Mouse (Mus musculus) limb, embryonic 12.5 days (tissue): ENCODE results near the gene Cln3. TPM values are rescaled to one million over a fixed set of nuclear protein-coding genes. Genes with fewer than 3 reads are reported as not detected.

ENCODE experiments used
- ATAC-seq: fragments of 200-750 bp; cut with Nextera tagmentation; 2 replicates; pipeline ENCODE4 v1.8.0; 2017; ENCODE audit warnings: low read depth, moderate TSS enrichment; ENCODE audit not compliant: insufficient number of reproducible peaks, insufficient read depth, low FRiP score, low TSS enrichment
- H3K27ac ChIP-seq: fragments of 300-500 bp; sonication (generic); 2 replicates; pipeline ENCODE4 v1.5.1; 2016; ENCODE audit warnings: mild to moderate bottlenecking, moderate library complexity
- H3K27me3 ChIP-seq: fragments of 300-500 bp; sonication (generic); 2 replicates; pipeline ENCODE4 v1.6.1; 2016; ENCODE audit warnings: mild to moderate bottlenecking, moderate library complexity
- H3K36me3 ChIP-seq: fragments of 300-500 bp; sonication (generic); 2 replicates; pipeline ENCODE4 v1.6.1; 2016; ENCODE audit warnings: mild to moderate bottlenecking, moderate library complexity
- H3K4me1 ChIP-seq: fragments of 300-500 bp; sonication (generic); replicated peaks from 2 replicates; pipeline ENCODE4 v1.6.1; 2016
- H3K4me2 ChIP-seq: fragments of 300-500 bp; sonication (generic); 2 replicates; pipeline ENCODE4 v1.6.1; 2016; ENCODE audit warnings: mild to moderate bottlenecking, moderate library complexity
- H3K4me3 ChIP-seq: fragments of 300-500 bp; sonication (generic); replicated peaks from 2 replicates; pipeline ENCODE4 v1.5.1; 2016; ENCODE audit warnings: mild to moderate bottlenecking
- H3K9ac ChIP-seq: fragments of 300-500 bp; sonication (generic); replicated peaks from 2 replicates; pipeline ENCODE4 v1.6.1; 2016; ENCODE audit warnings: mild to moderate bottlenecking, moderate library complexity
- H3K9me3 ChIP-seq: fragments of 300-500 bp; sonication (generic); 2 replicates; pipeline ENCODE4 v1.6.1; 2016; ENCODE audit warnings: mild to moderate bottlenecking, moderate library complexity
- WGBS: fragments of 180-500 bp; shearing (Covaris S2); methylation state at CpG from one replicate; pipeline ENCODE4 v1.1.7; 2016; 5-methylcytosine and 5-hydroxymethylcytosine counted together
- polyA plus RNA-seq: library from polyadenylated mRNA; unstranded; fragments of >200 nt; fragmentation: Nextera tagmentation; extraction: Ambion mirVana; gene quantifications from 2 replicates; pipeline ENCODE4 v1.2.1, GENCODE M21; 2016

The Cln3 gene
- polyA plus RNA-seq, 1 experiment from 2014 or later, result 34.0 TPM

- Histone ChIP-seq H3K4me3 (peak within 1 kb of the TSS; percentile 93), H3K9me3 (no peaks in the 10 kb centered on the region), H3K4me2 (peak within 1 kb of the TSS; percentile 79), H3K27me3 (no peaks in the 10 kb centered on the region), H3K27ac (peak within 1 kb of the TSS; percentile 79), H3K4me1 (peaks cover 2% of the 10 kb centered on the region; the same call in 1 of the 2 replicates), H3K9ac (peak within 1 kb of the TSS; percentile 82), H3K36me3 (peaks cover 35% of the 10 kb centered on the region)
- ATAC-seq, result peak; percentile 97
- under 1% methylated on average over 46 of the region's 46 CpGs for WGBS
These were observed 19.4 kb downstream of the Cln3 start, which contains the start of gene Eif3c for GRCm38 (mm10) chr7:126566094-126566765. Eif3c (minus strand) TSS chr7:126566411.

GRCm38 (mm10) chr7:126565693-126566092 is 19.9 kb downstream of the Cln3 start:
- WGBS, result 1% methylated on average over 28 of the region's 28 CpGs
- no peak for ATAC-seq

DNA sequence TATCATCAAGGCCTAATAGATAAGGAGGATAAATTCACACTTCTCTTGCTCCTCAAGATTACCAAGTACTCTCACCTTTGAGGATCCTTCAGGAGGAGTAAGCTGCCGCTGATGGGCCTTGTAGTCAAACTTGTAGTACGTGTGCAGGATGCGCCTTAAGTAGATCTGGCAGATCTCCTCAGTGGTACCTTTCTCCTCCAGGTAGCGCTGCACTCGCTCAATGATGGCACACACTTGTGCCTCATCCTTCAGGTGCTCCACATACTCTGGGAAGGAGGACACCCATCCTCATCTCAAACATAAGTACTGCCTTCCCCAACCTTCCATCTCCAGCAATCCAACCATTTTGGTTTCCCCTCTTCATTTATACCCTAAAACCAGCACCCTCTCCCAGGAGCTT is 29.0 kb downstream of the Cln3 start:
- ATAC-seq, result no peak
- 98% methylated on average over 5 of the region's 5 CpGs for WGBS
- H3K36me3 ChIP-seq, result peaks cover 96% of the 10 kb centered on the region

More at GRCm38 (mm10) chr7:126565693-126566092, 19.9 kb downstream of the Cln3 start:
- H3K4me3 ChIP-seq, result peak overlapping the region; percentile 93
- H3K9ac ChIP-seq, result peak overlapping the region; percentile 82
- H3K4me2 ChIP-seq, result peak overlapping the region; percentile 79
- no peaks in the 10 kb centered on the region for H3K9me3 ChIP-seq
- no peaks in the 10 kb centered on the region for H3K27me3 ChIP-seq
- peaks cover 41% of the 10 kb centered on the region for H3K36me3 ChIP-seq
- peak overlapping the region; percentile 79 for H3K27ac ChIP-seq
- H3K4me1 ChIP-seq, result peaks cover 2% of the 10 kb centered on the region; the same call in 1 of the 2 replicates

GRCm38 (mm10) chr7:126554796-126555195 is 30.8 kb downstream of the Cln3 start:
- no peak for ATAC-seq
- Histone ChIP-seq H3K9me3 (no peaks in the 10 kb centered on the region), H3K4me2 (no peak overlapping the region), H3K4me3 (no peak overlapping the region), H3K27me3 (no peaks in the 10 kb centered on the region), H3K4me1 (no peaks in the 10 kb centered on the region), H3K36me3 (peaks cover 97% of the 10 kb centered on the region), H3K27ac (no peak overlapping the region), H3K9ac (no peak overlapping the region)
- WGBS, result 94% methylated on average over 1 of the region's 1 CpGs

More for the DNA sequence above, 29.0 kb downstream of the Cln3 start:
- H3K27me3 ChIP-seq, result no peaks in the 10 kb centered on the region
- no peak overlapping the region for H3K27ac ChIP-seq
- H3K9me3 ChIP-seq, result no peaks in the 10 kb centered on the region
- H3K4me2 ChIP-seq, result no peak overlapping the region
- no peak overlapping the region for H3K9ac ChIP-seq
- H3K4me3 ChIP-seq, result no peak overlapping the region
- H3K4me1 ChIP-seq, result no peaks in the 10 kb centered on the region

DNA sequence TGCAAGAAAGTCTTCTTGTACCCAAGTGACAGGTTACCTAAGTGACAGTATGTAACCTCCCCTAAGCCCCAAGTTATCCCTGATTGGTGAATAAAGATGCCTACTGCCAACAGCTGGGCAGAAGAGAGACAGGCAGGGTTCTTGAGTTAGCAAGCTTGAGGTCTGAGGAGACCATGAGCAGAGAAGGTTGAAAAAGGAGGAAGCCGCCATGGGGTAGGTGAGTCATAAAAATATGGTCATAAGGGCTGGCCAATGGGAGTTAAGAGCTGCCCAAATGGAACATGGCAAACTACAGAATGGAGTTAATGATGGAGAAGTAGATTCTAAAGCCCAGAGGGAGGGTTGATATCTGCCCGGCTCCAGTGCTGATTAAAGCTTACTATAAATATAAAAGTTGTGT is 40.0 kb downstream of the Cln3 start:
- no peak overlapping the region for H3K4me2 ChIP-seq
- H3K36me3 ChIP-seq, result peaks cover 72% of the 10 kb centered on the region
- no peaks in the 10 kb centered on the region for H3K27me3 ChIP-seq
- no peaks in the 10 kb centered on the region for H3K9me3 ChIP-seq
- no peaks in the 10 kb centered on the region for H3K4me1 ChIP-seq
- no peak for ATAC-seq
- H3K9ac ChIP-seq, result no peak overlapping the region
- H3K4me3 ChIP-seq, result no peak overlapping the region
- 87% methylated on average over 2 of the region's 2 CpGs for WGBS
- no peak overlapping the region for H3K27ac ChIP-seq

DNA sequence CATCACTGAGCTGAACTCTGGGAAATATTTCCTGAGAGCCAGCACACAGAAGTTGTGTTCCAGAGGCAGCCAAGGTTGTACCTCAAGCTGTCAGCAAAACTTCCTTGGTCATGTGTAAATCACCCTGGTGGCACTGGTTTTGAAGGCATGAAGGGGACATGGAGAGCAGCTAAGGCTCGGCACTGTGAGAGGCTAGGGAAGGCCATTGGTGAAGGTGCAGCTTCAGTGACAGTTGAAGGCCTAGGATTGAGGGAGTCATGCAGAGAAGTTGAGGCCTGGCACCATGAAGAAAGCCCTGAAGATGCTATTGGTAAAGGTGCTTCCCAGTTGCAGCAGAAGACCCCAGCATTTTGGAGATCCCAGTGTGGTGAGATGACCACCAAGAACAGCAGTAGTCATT is 44.0 kb downstream of the Cln3 start:
- H3K27me3 ChIP-seq, result peaks cover 6% of the 10 kb centered on the region
- no peaks in the 10 kb centered on the region for H3K9me3 ChIP-seq
- no peak for ATAC-seq
- no peak overlapping the region for H3K4me2 ChIP-seq
- WGBS, result 85% methylated on average over 1 of the region's 1 CpGs
- H3K27ac ChIP-seq, result no peak overlapping the region
- H3K36me3 ChIP-seq, result peaks cover 32% of the 10 kb centered on the region
- no peak overlapping the region for H3K9ac ChIP-seq
- no peaks in the 10 kb centered on the region for H3K4me1 ChIP-seq
- no peak overlapping the region for H3K4me3 ChIP-seq

DNA sequence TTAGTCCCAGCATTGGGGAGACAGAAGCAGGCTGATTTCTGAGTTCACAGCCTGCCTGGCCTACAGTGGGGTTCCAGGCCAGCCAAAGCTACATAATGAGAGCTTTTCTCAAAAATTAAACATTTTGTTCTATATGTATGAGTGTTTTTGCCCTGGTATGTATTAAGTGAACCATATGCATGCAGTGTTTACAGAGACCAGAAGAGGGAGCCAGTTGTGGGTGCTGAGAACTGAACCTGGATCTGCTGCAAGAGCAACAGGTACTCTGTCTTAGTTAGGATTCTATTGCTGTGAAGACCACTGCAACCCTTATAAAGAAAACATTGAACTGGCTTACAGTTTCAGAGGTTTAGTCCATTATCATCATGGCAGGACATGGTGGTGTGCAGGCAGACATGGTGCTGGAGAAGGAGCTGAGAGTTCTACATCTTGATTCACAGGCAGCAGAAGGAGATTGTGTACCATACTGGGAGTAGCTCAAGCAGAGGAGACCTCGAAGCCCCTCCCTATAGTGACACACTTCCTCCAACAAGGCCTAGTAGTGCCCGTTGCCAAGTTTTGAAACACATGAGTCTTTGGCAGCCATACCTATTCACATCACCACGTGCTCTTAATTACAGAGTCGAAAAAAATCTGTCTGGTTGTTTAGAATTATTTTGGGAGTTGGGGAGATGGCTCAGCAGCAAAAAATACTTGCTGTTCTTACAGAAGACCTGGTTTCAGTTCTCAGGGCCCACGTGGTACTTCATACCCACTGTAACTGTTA is 47.6 kb downstream of the Cln3 start:
- Histone ChIP-seq H3K36me3 (no peaks in the 10 kb centered on the region), H3K4me2 (no peak overlapping the region), H3K27me3 (peaks cover 26% of the 10 kb centered on the region), H3K27ac (no peak overlapping the region), H3K4me1 (no peaks in the 10 kb centered on the region), H3K9ac (no peak overlapping the region), H3K9me3 (no peaks in the 10 kb centered on the region), H3K4me3 (no peak overlapping the region)
- WGBS, result 75% methylated on average over 5 of the region's 5 CpGs
- no peak for ATAC-seq

DNA sequence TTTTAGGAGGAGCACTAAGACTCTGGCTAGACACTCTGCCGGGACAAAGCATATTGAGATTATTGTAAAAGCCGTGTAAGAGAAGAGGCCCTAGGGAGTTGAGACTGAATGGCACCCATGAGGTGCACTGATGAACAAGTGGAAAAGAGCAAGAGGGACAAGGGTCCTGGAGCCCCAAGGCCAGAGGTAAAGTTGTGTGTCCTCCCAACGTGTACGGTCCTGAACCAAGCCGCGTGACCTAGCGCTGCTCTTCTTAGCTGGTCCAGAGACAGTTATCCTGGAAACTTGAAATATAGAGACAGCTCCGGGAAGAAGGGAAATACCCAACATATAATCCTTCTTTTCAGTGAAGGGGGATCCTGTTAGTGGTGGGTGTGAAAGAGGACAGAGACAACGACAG is 49.2 kb downstream of the Cln3 start:
- Histone ChIP-seq H3K4me3 (peak overlapping the region; percentile 49), H3K4me2 (peak overlapping the region; percentile 79), H3K27ac (no peak overlapping the region), H3K27me3 (peaks cover 26% of the 10 kb centered on the region), H3K9ac (no peak overlapping the region), H3K9me3 (no peaks in the 10 kb centered on the region), H3K4me1 (no peaks in the 10 kb centered on the region), H3K36me3 (no peaks in the 10 kb centered on the region)
- 61% methylated on average over 9 of the region's 9 CpGs for WGBS
- no peak for ATAC-seq

DNA sequence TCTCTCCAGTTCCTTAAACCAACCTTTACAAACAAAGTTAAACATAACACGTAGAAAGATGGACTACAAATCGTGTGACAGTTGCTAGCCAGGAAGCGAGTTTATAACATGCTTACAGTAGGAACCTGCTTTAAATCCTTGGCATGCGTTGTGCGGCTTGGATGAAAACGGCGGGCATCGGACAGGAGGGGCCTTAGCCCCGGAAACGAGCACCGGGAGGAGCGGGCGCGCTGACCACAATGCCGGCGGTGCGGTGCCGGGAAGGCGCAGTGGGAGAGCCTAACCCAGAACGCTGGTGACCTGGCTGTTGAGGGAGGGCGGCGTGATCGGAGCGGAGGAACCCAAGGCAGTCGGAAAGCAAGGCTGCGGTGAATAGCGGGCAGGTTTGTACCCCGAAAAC is 49.9 kb downstream of the Cln3 start:
- peak overlapping the region; percentile 79 for H3K4me2 ChIP-seq
- peaks cover 26% of the 10 kb centered on the region for H3K27me3 ChIP-seq
- H3K9ac ChIP-seq, result peak overlapping the region; percentile 70
- H3K4me1 ChIP-seq, result no peaks in the 10 kb centered on the region
- no peaks in the 10 kb centered on the region for H3K36me3 ChIP-seq
- H3K27ac ChIP-seq, result no peak overlapping the region
- no peak for ATAC-seq
- peak overlapping the region; percentile 49 for H3K4me3 ChIP-seq
- H3K9me3 ChIP-seq, result no peaks in the 10 kb centered on the region
- 3% methylated on average over 28 of the region's 28 CpGs for WGBS

GRCm38 (mm10) chr7:126533434-126533833 is 52.2 kb downstream of the Cln3 start:
- Histone ChIP-seq H3K4me3 (no peak overlapping the region), H3K9ac (no peak overlapping the region), H3K27me3 (peaks cover 26% of the 10 kb centered on the region), H3K9me3 (no peaks in the 10 kb centered on the region), H3K4me1 (no peaks in the 10 kb centered on the region), H3K36me3 (no peaks in the 10 kb centered on the region), H3K4me2 (no peak overlapping the region), H3K27ac (no peak overlapping the region)
- WGBS, result 77% methylated on average over 1 of the region's 1 CpGs
- ATAC-seq, result no peak

- H3K4me3 ChIP-seq, result no peak overlapping the region
- 14% methylated on average over 1 of the region's 1 CpGs for WGBS
- H3K9me3 ChIP-seq, result no peaks in the 10 kb centered on the region
- ATAC-seq, result no peak
- no peak overlapping the region for H3K4me2 ChIP-seq
- no peak overlapping the region for H3K27ac ChIP-seq
- no peaks in the 10 kb centered on the region for H3K36me3 ChIP-seq
- no peaks in the 10 kb centered on the region for H3K27me3 ChIP-seq
- peak overlapping the region; percentile 47; the same call in 1 of the 2 replicates for H3K9ac ChIP-seq
- H3K4me1 ChIP-seq, result no peaks in the 10 kb centered on the region
These were observed 57.4 kb downstream of the Cln3 start for GRCm38 (mm10) chr7:126528166-126528577.
